In the genomic region with DNA sequence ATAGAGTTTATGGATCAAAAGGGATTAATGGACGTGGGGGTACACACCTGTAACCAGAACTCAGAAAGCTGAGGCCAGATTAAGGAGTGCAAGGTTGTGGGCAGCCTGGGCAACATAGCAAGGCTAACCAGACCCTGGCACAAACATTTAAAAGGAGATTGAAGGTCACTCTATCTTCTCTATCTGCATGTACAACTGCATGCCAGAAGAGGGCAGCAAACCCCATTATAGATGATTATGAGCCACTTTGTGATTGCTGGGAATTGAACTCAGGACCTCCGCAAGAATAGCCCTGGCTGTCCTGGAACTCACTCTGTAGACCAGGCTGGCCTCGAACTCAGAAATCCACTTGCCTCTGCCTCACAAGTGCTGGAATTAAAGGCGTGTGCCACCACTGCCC, we compare ENCODE assay signal across 8 mouse cellular contexts. TPM values are rescaled to one million over a fixed set of nuclear protein-coding genes. Genes with fewer than 3 reads are reported as not detected.
A peak's percentile ranks its signal among the peaks of the same experiment; 100 is the strongest.
DNase-seq lines count a peak whose midpoint lies in the region; ATAC-seq and TF ChIP-seq lines count a peak whose summit lies in the region.
"Had no signal": no experiment of that assay in that cellular context is flagged by ENCODE, and none has a peak within 500 bp of the region (broad histone marks: within the 10 kb centered on the region; RNA-seq: fewer than 3 reads in every experiment).

No protein-coding gene starts in this region.

- H3K79me3 ChIP-seq in C2C12 (ENCODE audit: low read depth), result no peaks in the 10 kb centered on the region

- H3K27me3 ChIP-seq in kidney, postnatal 0 days (ENCODE audit: insufficient read depth, low read length), result no peaks in the 10 kb centered on the region
- H3K27me3 ChIP-seq in kidney, embryonic 15.5 days, result no peaks in the 10 kb centered on the region
- no peaks in the 10 kb centered on the region for H3K27me3 ChIP-seq in C2C12 (ENCODE audit: control insufficient read depth, insufficient read depth, insufficient read length)
- H3K27me3 ChIP-seq in G1E (ENCODE audit: insufficient read depth, low read length), result peaks cover 7% of the 10 kb centered on the region; the same call in 1 of the 2 replicates

- H3K4me1 ChIP-seq in kidney, postnatal 0 days (replicated peaks; ENCODE audit: insufficient read depth, low read length), result no peaks in the 10 kb centered on the region
- no peaks in the 10 kb centered on the region for H3K4me1 ChIP-seq in kidney, embryonic 15.5 days
- peaks cover 4% of the 10 kb centered on the region; the same call in 1 of the 2 replicates for H3K4me1 ChIP-seq in G1E (ENCODE audit: insufficient read depth, low read depth, low read length)

- ATAC-seq in kidney, postnatal 0 days (replicated peaks; ENCODE audit: low FRiP score, low read depth), result no peak
- no peak for ATAC-seq in kidney, embryonic 15.5 days (replicated peaks; ENCODE audit: low FRiP score)
- no peak for ATAC-seq in G1E (ENCODE audit: extremely low read depth, insufficient number of reproducible peaks, low FRiP score, poor library complexity, severe bottlenecking)
- ATAC-seq in megakaryocyte, adult 5-6 weeks (ENCODE audit: poor library complexity, severe bottlenecking), result peak; percentile 47

- no peaks in the 10 kb centered on the region for H3K79me2 ChIP-seq in C2C12 (ENCODE audit: control insufficient read depth, insufficient read depth)

- H3K4me3 ChIP-seq in kidney, postnatal 0 days (replicated peaks; ENCODE audit: low read depth, low read length), result no peak overlapping the region
- H3K4me3 ChIP-seq in kidney, embryonic 15.5 days (replicated peaks), result no peak overlapping the region
- H3K4me3 ChIP-seq in C2C12 (ENCODE audit: insufficient read depth, poor library complexity, severe bottlenecking) (no peak overlapping the region), G1E (ENCODE audit: low read depth, low read length) (no peak overlapping the region)

- H3K36me3 ChIP-seq in kidney, postnatal 0 days (ENCODE audit: insufficient read depth, low read length), result no peaks in the 10 kb centered on the region
- no peaks in the 10 kb centered on the region for H3K36me3 ChIP-seq in kidney, embryonic 15.5 days
- no peaks in the 10 kb centered on the region for H3K36me3 ChIP-seq in C2C12 (ENCODE audit: control insufficient read depth, insufficient read depth)
- no peaks in the 10 kb centered on the region for H3K36me3 ChIP-seq in G1E (replicated peaks)

- H3ac ChIP-seq in C2C12 (ENCODE audit: control insufficient read depth, insufficient read length, low read depth), result no peak overlapping the region

- H3K27ac ChIP-seq in kidney, postnatal 0 days, result no peak overlapping the region
- no peak overlapping the region for H3K27ac ChIP-seq in kidney, embryonic 15.5 days

- DNase-seq in kidney, postnatal 0 days (ENCODE audit: low spot score), result no peak
- DNase-seq in G1E (ENCODE audit: low spot score), result no peak
- DNase-seq in ovary, postnatal 14 days (ENCODE audit: low spot score), result no peak
- no peak for DNase-seq in cerebellum, adult 9-10 months
- DNase-seq: right cerebral cortex, postnatal 4 days had no signal

- 66% methylated on average over 4 of the region's 4 CpGs for WGBS in kidney, postnatal 0 days
- WGBS in kidney, embryonic 15.5 days, result 66% methylated on average over 4 of the region's 4 CpGs

- no peak overlapping the region for H3K9ac ChIP-seq in kidney, postnatal 0 days (ENCODE audit: low read depth, low read length)
- H3K9ac ChIP-seq in kidney, embryonic 15.5 days, result no peak overlapping the region

- H3K4me2 ChIP-seq in kidney, postnatal 0 days (ENCODE audit: low read length), result no peak overlapping the region
- H3K4me2 ChIP-seq in kidney, embryonic 15.5 days, result no peak overlapping the region

- no peaks in the 10 kb centered on the region for H3K9me3 ChIP-seq in kidney, postnatal 0 days (replicated peaks; ENCODE audit: low read length)
- peaks cover 4% of the 10 kb centered on the region; the same call in 1 of the 2 replicates for H3K9me3 ChIP-seq in kidney, embryonic 15.5 days (replicated peaks)
- H3K9me3 ChIP-seq in G1E (replicated peaks), result peaks cover 2% of the 10 kb centered on the region; the same call in 1 of the 2 replicates

- TF ChIP-seq CTCF in kidney, postnatal 0 days (IDR thresholded peaks at IDR 0.05; ENCODE audit: low read depth), result peak; percentile 57
- peak; percentile 9 for TF ChIP-seq CTCF in C2C12 (IDR thresholded peaks at IDR 0.05; ENCODE audit: control insufficient read depth, insufficient read depth, insufficient read length)
- TF ChIP-seq CTCF in G1E (IDR thresholded peaks at IDR 0.05; ENCODE audit: low read depth, low read length), result peak; percentile 42; the same call in 1 of the 2 replicates

TF ChIP-seq in C2C12, 6 proteins besides CTCF, POLR2A, EP300 and RAD21:
- no peak for TF ChIP-seq FOSL1 (IDR thresholded peaks at IDR 0.05; ENCODE audit: insufficient read depth, low read length, poor library complexity, severe bottlenecking)
- TF ChIP-seq MYOD1 (IDR thresholded peaks at IDR 0.05; ENCODE audit: control insufficient read depth, insufficient read length, low read depth), result no peak

RNA-seq across cellular contexts. Expression of a gene that starts 11.5 kb away (rescaled TPM):
- 74.6 and 94.9 TPM in 2 replicates for polyA plus RNA-seq in kidney, postnatal 0 days (2015; fragmentation: Nextera tagmentation; extraction: Ambion mirVana)
- polyA plus RNA-seq in kidney, embryonic 15.5 days (2015; fragmentation: Nextera tagmentation; extraction: Ambion mirVana), result 174 and 190 TPM in 2 replicates
- 110 TPM for polyA plus RNA-seq in C2C12 (2012; fragmentation: generic; extraction: Trizol)
- total RNA-seq in G1E (2014; fragmentation: Nextera tagmentation), result 78.5 and 87.7 TPM in 2 replicates
- total RNA-seq in G1E (2017), result 166 and 172 TPM in 2 replicates
- polyA plus RNA-seq in G1E (2012), result 28.2 and 57.5 TPM in 2 replicates
- 52.2 and 59.7 TPM in 2 replicates for total RNA-seq in megakaryocyte, adult 5-6 weeks (2015)
- total RNA-seq in megakaryocyte, adult 5-6 weeks (2017), result 59.5 and 59.9 TPM in 2 replicates

RNA-seq across cellular contexts. Expression of a gene that starts 16.7 kb away (rescaled TPM):
- 1,008 and 1,013 TPM in 2 replicates for polyA plus RNA-seq in kidney, postnatal 0 days (2015; fragmentation: Nextera tagmentation; extraction: Ambion mirVana)
- 1,007 and 1,133 TPM in 2 replicates for polyA plus RNA-seq in kidney, embryonic 15.5 days (2015; fragmentation: Nextera tagmentation; extraction: Ambion mirVana)
- polyA plus RNA-seq in C2C12 (2012; fragmentation: generic; extraction: Trizol) (384 TPM), G1E (2012) (393 and 421 TPM in 2 replicates)
- total RNA-seq in G1E (2014; fragmentation: Nextera tagmentation) (491 and 596 TPM in 2 replicates), G1E (2017) (642 and 699 TPM in 2 replicates)
- 507 and 587 TPM in 2 replicates for total RNA-seq in megakaryocyte, adult 5-6 weeks (2015)
- 367 and 413 TPM in 2 replicates for total RNA-seq in megakaryocyte, adult 5-6 weeks (2017)

RNA-seq across cellular contexts. Expression of a gene that starts 38.6 kb away (rescaled TPM):
- 251 and 271 TPM in 2 replicates for polyA plus RNA-seq in kidney, postnatal 0 days (2015; fragmentation: Nextera tagmentation; extraction: Ambion mirVana)
- 457 and 460 TPM in 2 replicates for polyA plus RNA-seq in kidney, embryonic 15.5 days (2015; fragmentation: Nextera tagmentation; extraction: Ambion mirVana)
- 320 TPM for polyA plus RNA-seq in C2C12 (2012; fragmentation: generic; extraction: Trizol)
- 172 and 222 TPM in 2 replicates for total RNA-seq in G1E (2014; fragmentation: Nextera tagmentation)
- 186 and 196 TPM in 2 replicates for total RNA-seq in G1E (2017)
- polyA plus RNA-seq in G1E (2012), result 202 and 218 TPM in 2 replicates
- 211 and 220 TPM in 2 replicates for total RNA-seq in megakaryocyte, adult 5-6 weeks (2015)
- total RNA-seq in megakaryocyte, adult 5-6 weeks (2017), result 181 and 183 TPM in 2 replicates

RNA-seq across cellular contexts. Expression of a gene that starts 50.9 kb away (rescaled TPM):
- 92.9 and 93.7 TPM in 2 replicates for polyA plus RNA-seq in kidney, postnatal 0 days (2015; fragmentation: Nextera tagmentation; extraction: Ambion mirVana)
- polyA plus RNA-seq in kidney, embryonic 15.5 days (2015; fragmentation: Nextera tagmentation; extraction: Ambion mirVana), result 102 and 103 TPM in 2 replicates
- 79.7 TPM for polyA plus RNA-seq in C2C12 (2012; fragmentation: generic; extraction: Trizol)
- total RNA-seq in G1E (2014; fragmentation: Nextera tagmentation), result 34.3 and 41.0 TPM in 2 replicates
- total RNA-seq in G1E (2017), result 52.8 and 53.5 TPM in 2 replicates
- polyA plus RNA-seq in G1E (2012), result 61.1 and 68.7 TPM in 2 replicates
- total RNA-seq in megakaryocyte, adult 5-6 weeks (2015), result 29.0 and 30.2 TPM in 2 replicates
- 11.7 and 29.8 TPM in 2 replicates for total RNA-seq in megakaryocyte, adult 5-6 weeks (2017)

RNA-seq across cellular contexts. Expression of a gene that starts 51.1 kb away (rescaled TPM):
- 10.8 and 11.1 TPM in 2 replicates for polyA plus RNA-seq in kidney, postnatal 0 days (2015; fragmentation: Nextera tagmentation; extraction: Ambion mirVana)
- polyA plus RNA-seq in kidney, embryonic 15.5 days (2015; fragmentation: Nextera tagmentation; extraction: Ambion mirVana), result 18.5 and 20.7 TPM in 2 replicates
- 16.0 TPM for polyA plus RNA-seq in C2C12 (2012; fragmentation: generic; extraction: Trizol)
- 58.5 and 95.5 TPM in 2 replicates for total RNA-seq in G1E (2014; fragmentation: Nextera tagmentation)
- 13.7 and 22.7 TPM in 2 replicates for total RNA-seq in G1E (2017)
- 102 and 144 TPM in 2 replicates for polyA plus RNA-seq in G1E (2012)
- 30.8 and 34.0 TPM in 2 replicates for total RNA-seq in megakaryocyte, adult 5-6 weeks (2015)
- 24.0 and 34.2 TPM in 2 replicates for total RNA-seq in megakaryocyte, adult 5-6 weeks (2017)
